Mouse (Mus musculus) heart, embryonic 11.5 days (tissue): Measurements from ENCODE around the gene Cd72. TPM values are rescaled to one million over a fixed set of nuclear protein-coding genes. Genes with fewer than 3 reads are reported as not detected.
"Not testable (repeated sequence)": the region's sequence is repeated elsewhere in the genome, so short reads cannot be mapped to it uniquely, and the experiment has no call there.

Experiments
- ATAC-seq: fragments of 200-750 bp; cut with Nextera tagmentation; replicated peaks from 2 replicates; pipeline ENCODE4 v1.8.0; 2017; ENCODE audit warnings: moderate library complexity; ENCODE audit not compliant: insufficient number of reproducible peaks, low FRiP score, low TSS enrichment
- H3K27ac ChIP-seq: fragments of 300-500 bp; sonication (generic); 2 replicates; pipeline ENCODE4 v1.5.1; 2014; ENCODE audit warnings: mild to moderate bottlenecking, low read depth, low read length
- H3K27me3 ChIP-seq: fragments of 300-500 bp; sonication (generic); 2 replicates; pipeline ENCODE4 v1.6.1; 2014; ENCODE audit warnings: mild to moderate bottlenecking, low read length, mixed read lengths; ENCODE audit not compliant: control insufficient read depth, insufficient read depth
- H3K36me3 ChIP-seq: fragments of 300-500 bp; sonication (generic); 2 replicates; pipeline ENCODE4 v1.6.1; 2014; ENCODE audit warnings: mild to moderate bottlenecking, low read length, moderate library complexity, mixed read lengths; ENCODE audit not compliant: control insufficient read depth, insufficient read depth
- H3K4me1 ChIP-seq: fragments of 300-500 bp; sonication (generic); 2 replicates; pipeline ENCODE4 v1.6.1; 2014; ENCODE audit warnings: low read length; ENCODE audit not compliant: control insufficient read depth, insufficient read depth
- H3K4me2 ChIP-seq: fragments of 300-500 bp; sonication (generic); 2 replicates; pipeline ENCODE4 v1.6.1; 2014; ENCODE audit warnings: mild to moderate bottlenecking, moderate library complexity
- H3K4me3 ChIP-seq: fragments of 300-500 bp; sonication (generic); 2 replicates; pipeline ENCODE4 v1.5.1; 2014; ENCODE audit warnings: low read depth, low read length
- H3K9ac ChIP-seq: fragments of 300-500 bp; sonication (generic); 2 replicates; pipeline ENCODE4 v1.6.1; 2014; ENCODE audit warnings: mild to moderate bottlenecking, low read depth, low read length, moderate library complexity
- H3K9me3 ChIP-seq: fragments of 300-500 bp; sonication (generic); replicated peaks from 2 replicates; pipeline ENCODE4 v1.6.1; 2016; ENCODE audit warnings: low read length; ENCODE audit not compliant: control insufficient read depth
- WGBS: fragments of 180-500 bp; shearing (Covaris S2); extraction: QIAGEN DNeasy Blood & Tissue Kit; methylation state at CpG from one replicate; pipeline ENCODE4 v1.1.7; 2014; ENCODE audit not compliant: insufficient replicate concordance; 5-methylcytosine and 5-hydroxymethylcytosine counted together
- polyA plus RNA-seq: library from polyadenylated mRNA; unstranded; fragments of >200 nt; fragmentation: Nextera tagmentation; extraction: Ambion mirVana; gene quantifications from 2 replicates; pipeline ENCODE4 v1.2.1, GENCODE M21; 2014

Cd72 gene
- polyA plus RNA-seq, 1 experiment from 2014 or later, result 3.3 TPM

DNA sequence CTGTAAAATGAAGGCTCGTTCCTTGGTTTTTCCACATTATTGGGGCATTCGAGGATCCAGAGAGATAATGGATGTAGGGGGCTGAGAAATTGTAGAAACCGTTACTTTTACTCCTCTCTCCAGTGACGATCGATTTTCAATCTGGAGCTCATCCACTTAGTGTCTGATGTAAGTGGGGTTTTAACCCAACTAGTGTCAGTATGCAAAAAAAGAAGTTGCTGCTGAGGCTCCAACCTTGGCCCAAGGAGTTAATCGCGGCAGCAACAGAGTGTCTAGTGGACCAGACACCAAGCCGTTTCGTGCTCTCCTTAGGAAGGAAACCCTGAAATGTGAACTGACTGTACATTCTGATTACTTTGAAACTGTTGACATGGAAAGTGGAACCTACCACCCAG lies 39.4 kb upstream of the Cd72 start:
- Histone ChIP-seq H3K9ac (peak overlapping the region; percentile 91), H3K4me1 (peaks cover 35% of the 10 kb centered on the region), H3K27ac (peak overlapping the region; percentile 75), H3K36me3 (0 out of 2 replicates have a peak, but pooled peaks cover 2% of the 10 kb centered on the region), H3K27me3 (no peaks in the 10 kb centered on the region), H3K9me3 (no peaks in the 10 kb centered on the region), H3K4me3 (peak overlapping the region; percentile 76), H3K4me2 (peak overlapping the region; percentile 88)
- no peak for ATAC-seq
- WGBS, result under 1% methylated on average over 9 of the region's 9 CpGs

DNA sequence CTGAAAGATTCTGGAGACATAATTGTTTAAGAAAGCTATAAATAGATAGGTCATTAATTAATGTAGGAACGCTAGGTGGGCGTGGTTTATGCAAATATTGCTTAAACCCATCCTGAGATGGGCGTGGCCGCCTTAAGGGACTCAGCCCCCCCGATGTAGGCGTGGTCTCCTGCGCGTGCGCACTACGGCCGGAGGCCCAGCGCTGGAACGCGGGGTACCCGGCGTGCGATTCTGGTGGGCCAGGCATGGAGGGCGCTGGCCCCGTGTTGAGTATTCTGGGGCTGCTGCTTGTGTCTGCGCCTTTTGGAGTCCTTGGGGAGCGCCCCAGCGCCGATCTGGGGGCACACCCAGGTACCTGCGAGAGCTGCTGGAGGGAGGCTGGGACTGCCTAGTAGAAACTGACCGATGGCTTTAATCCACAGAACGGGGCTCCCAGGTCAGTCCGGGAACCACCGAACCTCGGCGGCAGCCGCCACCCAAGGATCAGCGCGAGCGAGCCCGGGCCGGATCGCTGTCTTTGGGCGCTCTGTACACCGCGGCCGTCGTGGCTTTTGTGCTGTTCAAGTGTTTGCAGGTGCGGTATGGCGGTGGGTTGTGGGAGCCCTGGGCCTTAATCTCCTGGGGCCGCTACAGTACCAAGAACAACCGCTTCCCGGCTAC lies 38.9 kb upstream of the Cd72 start:
- under 1% methylated on average over 47 of the region's 47 CpGs for WGBS
- no peaks in the 10 kb centered on the region for H3K27me3 ChIP-seq
- ATAC-seq, result peak; percentile 88
- H3K36me3 ChIP-seq, result 0 out of 2 replicates have a peak, but pooled peaks cover 2% of the 10 kb centered on the region
- peaks cover 30% of the 10 kb centered on the region for H3K4me1 ChIP-seq
- H3K4me3 ChIP-seq, result peak overlapping the region; percentile 76
- H3K9ac ChIP-seq, result peak overlapping the region; percentile 91
- H3K9me3 ChIP-seq, result no peaks in the 10 kb centered on the region
- peak overlapping the region; percentile 88 for H3K4me2 ChIP-seq
- peak overlapping the region; percentile 75 for H3K27ac ChIP-seq

DNA sequence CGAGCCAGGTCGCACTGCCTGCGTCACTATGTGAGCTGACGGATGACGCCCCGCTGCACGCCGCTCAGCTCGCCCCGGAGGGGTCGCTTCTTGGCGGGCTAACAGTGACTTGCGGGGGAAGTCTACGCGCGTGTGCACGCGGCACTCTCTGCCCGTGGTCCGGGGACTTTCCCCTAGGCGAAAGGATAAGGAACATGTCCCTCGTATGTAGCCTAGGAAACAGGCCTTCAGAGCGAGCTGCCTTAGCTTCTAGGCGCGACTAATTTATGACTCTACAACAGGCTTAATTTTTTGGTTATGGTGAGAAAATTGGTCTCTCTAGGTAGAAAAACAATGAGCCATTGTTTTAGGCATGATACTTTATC lies 38.4 kb upstream of the Cd72 start, which contains the start of gene Ccdc107:
TSS of gene Ccdc107 (plus strand) at position 80 of the 365 bp plus-strand sequence.
- Histone ChIP-seq H3K4me2 (peak within 1 kb of the TSS; percentile 88), H3K4me3 (peak within 1 kb of the TSS; percentile 76), H3K4me1 (peaks cover 25% of the 10 kb centered on the region), H3K36me3 (0 out of 2 replicates have a peak, but pooled peaks cover 2% of the 10 kb centered on the region), H3K9ac (peak within 1 kb of the TSS; percentile 91), H3K9me3 (no peaks in the 10 kb centered on the region), H3K27me3 (no peaks in the 10 kb centered on the region), H3K27ac (peak within 1 kb of the TSS; percentile 75)
- 0% methylated on average over 25 of the region's 25 CpGs for WGBS
- ATAC-seq, result peak; percentile 97

DNA sequence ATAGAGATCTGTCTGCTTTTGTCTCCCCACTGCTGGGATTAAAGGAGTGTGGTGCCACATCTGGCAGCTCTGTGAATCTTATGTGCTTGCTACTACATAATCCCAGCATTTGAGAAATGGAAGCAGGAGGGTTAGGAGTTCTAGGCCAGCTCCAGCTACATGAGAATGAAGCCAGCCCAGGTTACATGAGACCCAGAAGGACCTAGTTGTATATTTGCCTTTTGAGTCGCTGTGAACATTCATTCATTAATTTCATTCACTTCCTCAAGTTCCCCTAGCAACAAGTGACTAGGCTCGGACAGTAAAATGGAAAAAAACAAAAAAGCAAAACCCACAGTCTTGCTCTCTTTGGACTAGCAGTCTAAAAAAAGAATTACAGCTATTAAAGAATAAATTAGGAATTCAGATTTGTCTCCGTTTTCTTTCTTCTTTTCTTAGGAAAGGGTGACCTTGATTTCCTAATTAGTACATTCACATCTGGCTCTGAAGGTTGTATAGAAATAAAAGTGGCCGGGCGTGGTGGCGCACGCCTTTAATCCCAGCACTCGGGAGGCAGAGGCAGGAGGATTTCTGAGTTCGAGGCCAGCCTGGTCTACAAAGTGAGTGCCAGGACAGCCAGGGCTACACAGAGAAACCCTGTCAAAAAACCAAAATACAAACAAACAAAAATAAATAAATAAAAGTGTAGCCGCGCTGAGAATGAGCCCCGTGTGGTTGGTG lies 37.8 kb upstream of the Cd72 start:
- Histone ChIP-seq H3K36me3 (no peaks in the 10 kb centered on the region), H3K4me1 (peaks cover 19% of the 10 kb centered on the region), H3K4me2 (peak overlapping the region; percentile 88), H3K9me3 (no peaks in the 10 kb centered on the region), H3K4me3 (peak overlapping the region; percentile 76; the same call in 1 of the 2 replicates), H3K27ac (0 out of 2 replicates have a peak overlapping the region, but pooled peaks have one; percentile 75), H3K27me3 (no peaks in the 10 kb centered on the region), H3K9ac (no peak overlapping the region)
- ATAC-seq, result no peak
- 47% methylated on average over 12 of the region's 12 CpGs for WGBS

DNA sequence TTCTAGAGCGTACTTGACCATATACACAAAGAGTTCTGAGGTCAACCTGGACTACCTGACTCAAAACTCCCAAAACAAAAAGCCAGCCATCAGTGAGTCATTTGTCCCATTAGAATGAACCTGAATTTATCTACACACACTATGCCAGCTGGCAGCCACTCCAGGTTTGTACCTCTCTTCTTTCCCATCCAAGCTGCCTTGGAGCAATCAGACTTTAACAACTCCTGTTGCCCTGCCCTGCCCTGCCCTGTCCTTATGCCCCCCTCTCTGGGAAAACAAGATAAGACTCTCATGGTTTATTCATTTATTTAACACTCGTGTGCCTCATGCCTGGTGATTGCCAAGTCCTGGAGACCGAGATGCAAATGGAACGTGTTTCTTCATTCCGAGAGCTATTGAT lies 36.4 kb upstream of the Cd72 start:
- Histone ChIP-seq H3K4me1 (peaks cover 11% of the 10 kb centered on the region), H3K36me3 (no peaks in the 10 kb centered on the region), H3K4me3 (no peak overlapping the region), H3K9me3 (no peaks in the 10 kb centered on the region), H3K4me2 (no peak overlapping the region), H3K27me3 (no peaks in the 10 kb centered on the region), H3K27ac (no peak overlapping the region), H3K9ac (no peak overlapping the region)
- 79% methylated on average over 5 of the region's 5 CpGs for WGBS
- no peak for ATAC-seq

DNA sequence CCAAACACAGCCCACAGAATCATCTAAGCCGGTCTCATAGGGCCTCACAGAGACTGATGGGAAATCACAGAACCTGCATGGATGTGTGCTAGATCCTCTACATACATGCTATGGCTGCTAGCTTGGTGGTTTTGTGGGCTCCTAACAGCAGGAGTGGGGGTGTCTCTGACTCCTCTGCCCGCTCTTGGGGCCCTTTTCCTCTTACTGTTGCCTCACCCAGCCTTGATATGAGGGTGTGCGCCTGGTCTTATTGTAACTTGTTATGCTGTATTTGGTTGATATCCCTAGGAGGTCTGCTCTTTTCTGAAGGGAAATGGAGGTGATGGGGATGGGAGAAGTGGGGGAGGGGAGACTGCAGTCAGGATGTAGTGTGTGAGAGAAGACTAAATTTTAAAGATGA lies 35.2 kb upstream of the Cd72 start:
- Histone ChIP-seq H3K4me3 (no peak overlapping the region), H3K4me2 (no peak overlapping the region), H3K27ac (no peak overlapping the region), H3K4me1 (peaks cover 7% of the 10 kb centered on the region), H3K36me3 (no peaks in the 10 kb centered on the region), H3K9ac (no peak overlapping the region), H3K27me3 (no peaks in the 10 kb centered on the region), H3K9me3 (no peaks in the 10 kb centered on the region)
- ATAC-seq, result no peak
- WGBS, result 88% methylated on average over 3 of the region's 3 CpGs

DNA sequence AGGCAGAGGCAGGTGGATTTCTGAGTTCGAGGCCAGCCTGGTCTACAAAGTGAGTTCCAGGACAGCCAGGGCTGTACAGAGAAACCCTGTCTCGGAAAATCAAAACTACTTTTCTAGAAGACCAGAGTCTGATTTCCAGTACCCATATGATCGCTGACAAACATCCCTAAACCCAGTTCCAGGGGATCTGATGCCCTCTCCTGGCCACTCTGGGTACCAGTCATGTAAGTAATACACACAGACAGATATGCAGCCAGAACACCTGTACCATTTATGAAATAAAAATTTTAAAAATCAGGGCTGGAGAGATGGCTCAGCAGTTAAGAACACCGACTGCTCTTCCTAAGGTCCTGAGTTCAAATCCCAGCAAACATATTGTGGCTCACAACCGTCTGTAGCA lies 31.2 kb upstream of the Cd72 start:
- 77% methylated on average over 5 of the region's 5 CpGs for WGBS
- H3K36me3 ChIP-seq, H3K4me1 ChIP-seq, H3K27ac ChIP-seq, ATAC-seq, H3K4me3 ChIP-seq, H3K4me2 ChIP-seq, H3K9ac ChIP-seq, H3K27me3 ChIP-seq, H3K9me3 ChIP-seq: not testable (repeated sequence)

DNA sequence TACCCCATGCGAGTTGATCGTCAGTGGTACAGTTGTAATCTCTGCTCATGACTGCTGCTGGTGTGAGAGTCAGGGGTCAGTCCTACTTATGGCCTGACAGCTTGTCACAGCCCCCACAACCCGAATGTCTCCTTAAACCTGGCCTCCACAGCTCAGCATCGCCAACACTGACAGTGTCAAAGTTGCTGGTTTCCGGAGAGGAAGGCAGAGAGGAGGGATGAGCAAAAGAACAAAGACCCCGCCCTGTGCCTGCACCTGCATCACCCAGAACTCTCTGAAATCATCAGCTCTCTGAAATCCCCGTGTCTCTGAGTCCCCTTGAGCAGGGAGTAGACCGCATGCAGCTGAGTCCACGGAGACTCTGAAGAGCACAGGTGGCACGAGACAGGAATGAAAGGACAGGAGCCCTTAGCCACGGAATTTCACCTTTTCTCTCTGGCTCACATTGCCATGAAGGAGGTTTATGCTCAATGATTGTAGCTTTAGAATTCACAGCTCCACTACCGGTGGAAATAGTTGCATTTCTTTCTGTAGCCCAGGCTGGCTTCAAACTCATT lies 29.2 kb upstream of the Cd72 start, which contains the start of gene Sit1:
TSS of gene Sit1 (minus strand) at position 200 of the 557 bp plus-strand sequence.
- no peak within 1 kb of the TSS for H3K9ac ChIP-seq
- WGBS, result 45% methylated on average over 12 of the region's 12 CpGs
- ATAC-seq, result no peak

More for the DNA sequence above, 29.2 kb upstream of the Cd72 start, which contains the start of gene Sit1:
- Histone ChIP-seq H3K4me3 (no peak within 1 kb of the TSS), H3K9me3 (no peaks in the 10 kb centered on the region), H3K27me3 (no peaks in the 10 kb centered on the region), H3K36me3 (no peaks in the 10 kb centered on the region), H3K4me2 (no peak within 1 kb of the TSS), H3K27ac (no peak within 1 kb of the TSS), H3K4me1 (peaks cover under 1% of the 10 kb centered on the region; the same call in 1 of the 2 replicates)
